Mouse (Mus musculus) kidney, embryonic 14.5 days (tissue): Measurements from ENCODE around the gene Foxp1. TPM values are rescaled to one million over a fixed set of nuclear protein-coding genes. Genes with fewer than 3 reads are reported as not detected.

Source experiments
- ATAC-seq: fragments of 200-750 bp; cut with Nextera tagmentation; 2 replicates; pipeline ENCODE4 v1.8.0; 2017; ENCODE audit warnings: moderate number of reproducible peaks, mild to moderate bottlenecking, moderate TSS enrichment, moderate library complexity; ENCODE audit not compliant: low FRiP score, low TSS enrichment
- H3K27ac ChIP-seq: fragments of 300-500 bp; sonication (generic); 2 replicates; pipeline ENCODE4 v1.5.1; 2014; ENCODE audit warnings: low read depth, mild to moderate bottlenecking, low read length, moderate library complexity, mixed read lengths
- H3K27me3 ChIP-seq: fragments of 300-500 bp; sonication (generic); 2 replicates; pipeline ENCODE4 v1.6.1; 2014; ENCODE audit warnings: mild to moderate bottlenecking, low read length; ENCODE audit not compliant: control insufficient read depth, insufficient read depth
- H3K36me3 ChIP-seq: fragments of 300-500 bp; sonication (generic); 2 replicates; pipeline ENCODE4 v1.6.1; 2014; ENCODE audit warnings: low read length, mixed read lengths; ENCODE audit not compliant: control insufficient read depth, insufficient read depth
- H3K4me1 ChIP-seq: fragments of 300-500 bp; sonication (generic); 2 replicates; pipeline ENCODE4 v1.6.1; 2014; ENCODE audit warnings: low read length, mixed read lengths; ENCODE audit not compliant: control insufficient read depth, insufficient read depth
- H3K4me2 ChIP-seq: fragments of 300-500 bp; sonication (generic); replicated peaks from 2 replicates; pipeline ENCODE4 v1.6.1; 2014; ENCODE audit warnings: low read depth, mild to moderate bottlenecking, low read length
- H3K4me3 ChIP-seq: fragments of 300-500 bp; sonication (generic); 2 replicates; pipeline ENCODE4 v1.5.1; 2014; ENCODE audit warnings: mild to moderate bottlenecking, low read length
- H3K9ac ChIP-seq: fragments of 300-500 bp; sonication (generic); 2 replicates; pipeline ENCODE4 v1.6.1; 2014; ENCODE audit warnings: low read depth, mild to moderate bottlenecking, low read length, moderate library complexity
- H3K9me3 ChIP-seq: fragments of 300-500 bp; sonication (generic); 2 replicates; pipeline ENCODE4 v1.6.1; 2016; ENCODE audit warnings: low read length; ENCODE audit not compliant: control insufficient read depth
- WGBS: fragments of 180-500 bp; shearing (Covaris S2); extraction: QIAGEN DNeasy Blood & Tissue Kit; methylation state at CpG from one replicate; pipeline ENCODE4 v1.1.7; 2014; 5-methylcytosine and 5-hydroxymethylcytosine counted together
- polyA plus RNA-seq: library from polyadenylated mRNA; unstranded; fragments of >200 nt; fragmentation: Nextera tagmentation; extraction: Ambion mirVana; gene quantifications from 2 replicates; pipeline ENCODE4 v1.2.1, GENCODE M21; 2014

The Foxp1 gene
- polyA plus RNA-seq, 1 experiment from 2014 or later: 67.4 TPM

GRCm38 (mm10) chr6:99347836-99348235, 174.7 kb downstream of the Foxp1 start:
- Histone ChIP-seq H3K36me3 (no peaks in the 10 kb centered on the region), H3K27me3 (no peaks in the 10 kb centered on the region), H3K4me3 (no peak overlapping the region), H3K9me3 (no peaks in the 10 kb centered on the region), H3K9ac (no peak overlapping the region), H3K4me2 (no peak overlapping the region), H3K27ac (no peak overlapping the region), H3K4me1 (no peaks in the 10 kb centered on the region)
- WGBS: 41% methylated on average over 10 of the region's 10 CpGs
- ATAC-seq: no peak

DNA sequence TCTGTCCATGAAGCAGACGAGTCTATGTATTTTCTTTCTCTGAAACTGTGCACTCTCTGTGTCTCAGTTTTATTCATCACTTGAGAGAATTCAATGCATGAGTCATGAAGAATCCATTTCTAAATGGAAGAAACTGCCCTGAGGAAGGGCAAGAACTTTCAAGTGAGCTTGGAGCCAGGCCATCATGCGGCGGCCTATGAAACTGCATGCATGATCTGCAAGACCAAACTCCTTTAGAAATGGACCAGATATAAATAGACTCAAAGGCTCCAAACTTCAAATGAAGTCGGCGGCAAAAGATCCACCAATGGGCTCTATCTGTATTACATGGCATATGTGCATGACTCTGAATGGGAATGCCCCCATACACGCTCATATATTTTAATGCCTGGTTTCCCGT, 177.6 kb downstream of the Foxp1 start:
- Histone ChIP-seq H3K9ac (no peak overlapping the region), H3K4me3 (no peak overlapping the region), H3K9me3 (no peaks in the 10 kb centered on the region), H3K4me1 (no peaks in the 10 kb centered on the region), H3K4me2 (no peak overlapping the region), H3K27me3 (no peaks in the 10 kb centered on the region), H3K27ac (no peak overlapping the region), H3K36me3 (no peaks in the 10 kb centered on the region)
- ATAC-seq: no peak
- WGBS: 94% methylated on average over 7 of the region's 7 CpGs

DNA sequence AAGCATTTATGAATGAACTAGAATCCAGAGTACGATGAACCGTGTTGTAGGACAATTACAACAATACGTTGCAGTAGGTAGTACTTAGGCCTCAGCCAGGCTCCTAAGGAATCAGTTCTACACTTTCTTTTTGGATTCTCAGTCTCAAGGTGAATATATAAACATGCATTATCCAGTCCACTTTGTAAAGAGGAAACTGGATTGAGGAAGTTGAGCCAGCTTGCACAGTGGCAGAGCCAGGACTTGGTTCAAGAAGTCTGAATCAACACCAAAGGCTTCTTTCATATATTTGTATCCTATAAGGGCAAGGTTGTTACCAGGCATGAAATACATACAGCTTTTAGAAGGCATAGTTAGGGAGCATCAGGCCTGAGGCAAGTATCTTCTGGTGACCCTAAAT, 178.2 kb downstream of the Foxp1 start:
- Histone ChIP-seq H3K27ac (no peak overlapping the region), H3K4me1 (no peaks in the 10 kb centered on the region), H3K9ac (no peak overlapping the region), H3K4me3 (no peak overlapping the region), H3K9me3 (no peaks in the 10 kb centered on the region), H3K4me2 (no peak overlapping the region), H3K36me3 (no peaks in the 10 kb centered on the region), H3K27me3 (no peaks in the 10 kb centered on the region)
- ATAC-seq: no peak
- 95% methylated on average over 3 of the region's 3 CpGs for WGBS

DNA sequence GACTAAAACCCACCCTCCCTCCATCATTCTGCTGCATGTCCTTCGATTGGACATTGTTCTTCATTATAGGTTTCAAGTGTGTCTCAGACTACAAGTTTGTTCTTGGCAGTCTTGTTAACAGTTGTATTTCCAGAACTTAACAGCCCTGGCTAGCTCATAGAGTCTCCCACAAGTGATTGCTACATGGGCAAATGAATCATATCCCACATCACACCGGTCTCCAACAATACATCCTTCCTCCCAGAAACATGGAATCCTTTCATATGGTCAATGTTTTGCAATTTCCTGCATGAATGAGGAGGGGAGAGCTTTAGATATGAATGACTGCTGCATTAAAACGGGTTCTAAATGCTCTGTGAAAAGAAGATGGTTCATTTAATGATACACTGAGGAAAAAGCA, 178.7 kb downstream of the Foxp1 start:
- ATAC-seq: no peak
- Histone ChIP-seq H3K9ac (no peak overlapping the region), H3K9me3 (no peaks in the 10 kb centered on the region), H3K4me1 (no peaks in the 10 kb centered on the region), H3K36me3 (no peaks in the 10 kb centered on the region), H3K27me3 (no peaks in the 10 kb centered on the region), H3K4me3 (no peak overlapping the region), H3K27ac (no peak overlapping the region), H3K4me2 (no peak overlapping the region)
- WGBS: 91% methylated on average over 3 of the region's 3 CpGs

- 95% methylated on average over 3 of the region's 3 CpGs for WGBS
- Histone ChIP-seq H3K27me3 (no peaks in the 10 kb centered on the region), H3K36me3 (no peaks in the 10 kb centered on the region), H3K9ac (no peak overlapping the region), H3K9me3 (no peaks in the 10 kb centered on the region), H3K4me1 (peaks cover 9% of the 10 kb centered on the region), H3K4me2 (no peak overlapping the region), H3K27ac (no peak overlapping the region), H3K4me3 (no peak overlapping the region)
- ATAC-seq: no peak
Observed at GRCm38 (mm10) chr6:99342416-99342815, 180.1 kb downstream of the Foxp1 start.

DNA sequence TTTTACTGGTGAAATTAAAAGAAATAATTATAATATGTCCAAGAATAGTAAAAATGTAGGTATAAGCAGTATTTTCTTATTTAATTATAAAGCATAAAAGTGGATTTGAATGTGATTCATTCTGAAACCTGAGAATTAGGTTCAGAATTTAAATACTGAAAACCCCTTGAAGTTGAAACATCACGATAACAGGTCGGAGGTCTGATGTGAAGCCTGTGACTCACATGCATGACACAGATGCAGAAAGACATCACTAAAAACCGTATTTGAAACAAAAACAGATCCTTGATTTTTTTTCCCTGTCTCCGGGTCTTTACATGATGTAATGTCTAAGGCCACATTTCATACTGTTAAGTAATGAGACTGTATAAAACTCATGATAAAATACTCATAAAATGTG, 181.6 kb downstream of the Foxp1 start:
- H3K27ac ChIP-seq: no peak overlapping the region
- no peak overlapping the region for H3K9ac ChIP-seq
- H3K4me1 ChIP-seq: peaks cover 9% of the 10 kb centered on the region
- H3K4me3 ChIP-seq: no peak overlapping the region
- H3K27me3 ChIP-seq: no peaks in the 10 kb centered on the region
- no peak overlapping the region for H3K4me2 ChIP-seq
- H3K9me3 ChIP-seq: no peaks in the 10 kb centered on the region
- 82% methylated on average over 4 of the region's 4 CpGs for WGBS
- H3K36me3 ChIP-seq: no peaks in the 10 kb centered on the region
- no peak for ATAC-seq

DNA sequence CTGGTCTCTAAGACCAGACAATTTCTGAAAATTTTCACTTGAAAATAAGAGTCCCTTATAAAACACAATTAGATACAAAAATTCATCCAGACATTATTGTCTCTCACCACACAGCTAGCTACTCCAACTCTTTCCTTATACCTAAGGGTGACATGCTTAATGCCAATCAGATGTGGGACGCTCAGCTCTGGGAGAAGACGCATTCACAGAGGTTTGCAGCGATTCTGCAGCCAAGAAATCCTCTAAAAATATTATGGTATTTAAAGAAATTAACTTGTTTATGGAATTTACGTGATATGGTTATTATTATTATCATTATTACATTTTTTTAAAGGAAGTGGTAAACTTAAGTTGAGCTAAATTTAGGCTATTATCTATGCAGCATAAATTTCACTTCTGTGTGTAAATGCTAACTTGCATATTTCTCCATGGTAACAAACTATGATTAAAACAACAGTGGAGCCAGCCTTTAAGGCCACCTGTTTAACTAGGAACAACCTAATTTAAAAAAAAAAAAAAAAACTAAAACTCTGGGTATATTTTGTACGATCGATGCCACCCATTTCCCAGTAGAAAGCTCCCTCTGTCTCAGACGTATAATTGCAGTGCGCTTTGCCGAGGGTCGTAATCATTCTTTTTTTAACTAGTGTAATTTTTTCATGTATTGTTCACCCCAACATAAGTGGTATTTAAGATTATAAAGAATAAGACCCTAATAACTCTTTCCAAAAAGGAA, 182.4 kb downstream of the Foxp1 start:
- Histone ChIP-seq H3K4me1 (peaks cover 9% of the 10 kb centered on the region), H3K27me3 (no peaks in the 10 kb centered on the region), H3K27ac (no peak overlapping the region), H3K36me3 (no peaks in the 10 kb centered on the region), H3K9me3 (no peaks in the 10 kb centered on the region), H3K4me3 (no peak overlapping the region), H3K4me2 (no peak overlapping the region), H3K9ac (no peak overlapping the region)
- 88% methylated on average over 10 of the region's 10 CpGs for WGBS
- no peak for ATAC-seq

DNA sequence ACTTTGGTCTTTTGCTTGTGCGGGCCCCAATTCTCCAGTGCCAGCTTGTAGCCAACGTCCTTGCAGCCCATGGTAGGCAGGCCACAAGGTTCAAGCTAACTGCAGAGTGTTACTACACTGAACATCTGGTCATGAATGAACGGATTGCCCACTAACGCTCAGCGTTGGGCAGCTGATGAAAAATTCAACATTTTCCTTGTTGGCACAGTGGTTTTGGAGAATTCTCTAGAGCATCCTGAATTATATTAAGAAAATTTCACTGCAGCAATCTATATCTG, 183.2 kb downstream of the Foxp1 start:
- ATAC-seq: no peak

GRCm38 (mm10) chr6:99338593-99339342, 183.8 kb downstream of the Foxp1 start:
- no peak overlapping the region for H3K27ac ChIP-seq
- no peaks in the 10 kb centered on the region for H3K9me3 ChIP-seq
- no peaks in the 10 kb centered on the region for H3K36me3 ChIP-seq
- no peak overlapping the region for H3K4me3 ChIP-seq
- H3K4me2 ChIP-seq: no peak overlapping the region
- no peak for ATAC-seq
- no peak overlapping the region for H3K9ac ChIP-seq
- WGBS: 33% methylated on average over 9 of the region's 9 CpGs
- H3K4me1 ChIP-seq: peaks cover 9% of the 10 kb centered on the region
- H3K27me3 ChIP-seq: no peaks in the 10 kb centered on the region; the same call in 1 of the 2 replicates

More for the DNA sequence above, 183.2 kb downstream of the Foxp1 start:
- peaks cover 9% of the 10 kb centered on the region for H3K4me1 ChIP-seq
- no peak overlapping the region for H3K27ac ChIP-seq
- H3K27me3 ChIP-seq: no peaks in the 10 kb centered on the region
- H3K4me3 ChIP-seq: no peak overlapping the region
- no peak overlapping the region for H3K9ac ChIP-seq
- no peaks in the 10 kb centered on the region for H3K9me3 ChIP-seq
- 33% methylated on average over 5 of the region's 5 CpGs for WGBS
- no peak overlapping the region for H3K4me2 ChIP-seq
- H3K36me3 ChIP-seq: no peaks in the 10 kb centered on the region
